ENCODE assay signal across 7 mouse cellular contexts in the genomic region with DNA sequence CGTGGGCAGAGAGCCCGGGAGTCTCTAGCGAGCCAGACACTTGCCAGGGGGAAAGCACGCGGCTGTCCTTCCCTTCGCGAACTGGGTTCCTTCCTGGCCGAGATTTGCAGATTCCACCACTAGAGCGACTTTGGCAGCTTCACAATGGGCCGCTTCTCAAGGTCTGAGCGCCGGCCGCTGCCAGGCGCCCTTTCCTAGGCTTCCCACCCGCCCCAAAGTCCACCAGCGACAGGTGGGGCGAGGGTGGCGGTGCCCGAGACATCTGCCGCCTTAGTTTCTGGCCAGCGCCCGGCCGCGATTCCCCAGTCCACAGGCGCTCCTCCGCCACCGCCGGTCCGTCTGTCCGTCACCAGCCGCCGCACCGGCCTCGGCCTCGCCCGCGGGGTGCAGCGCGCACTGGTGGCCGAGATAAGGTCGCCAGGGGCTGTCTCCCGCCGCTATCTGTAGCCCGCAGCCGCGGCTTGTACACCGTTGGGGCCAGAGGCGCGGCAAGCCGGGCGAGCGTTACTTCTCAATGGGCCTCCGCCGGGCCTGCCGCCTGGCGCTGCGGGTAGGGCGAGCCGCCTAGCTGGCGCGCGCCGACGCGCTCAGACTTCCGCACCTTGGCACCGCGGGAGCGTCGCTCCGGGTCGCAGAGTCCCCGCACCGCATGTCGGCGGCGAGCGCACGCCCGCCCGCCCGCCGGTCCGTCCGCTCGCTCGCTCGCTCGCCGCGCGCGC. TPM values are rescaled to one million over a fixed set of nuclear protein-coding genes. Genes with fewer than 3 reads are reported as not detected.
DNase-seq lines count a peak whose midpoint lies in the region; ATAC-seq lines count a peak whose summit lies in the region.

No protein-coding gene starts in this region.

- peak overlapping the region; percentile 78 for H3K4me3 ChIP-seq in intestine, embryonic 14.5 days (ENCODE audit: low read depth, low read length)
- H3K4me3 ChIP-seq in midbrain, embryonic 11.5 days (ENCODE audit: low read depth, low read length): peak overlapping the region; percentile 89

- no peaks in the 10 kb centered on the region for H3K9me3 ChIP-seq in intestine, embryonic 14.5 days (ENCODE audit: control insufficient read depth, low read length)
- no peaks in the 10 kb centered on the region for H3K9me3 ChIP-seq in midbrain, embryonic 11.5 days (ENCODE audit: control insufficient read depth, low read length)

- WGBS in intestine, embryonic 14.5 days: under 1% methylated on average over 84 of the region's 93 CpGs
- under 1% methylated on average over 59 of the region's 93 CpGs for WGBS in midbrain, embryonic 11.5 days

- peak overlapping the region; percentile 80 for H3K27ac ChIP-seq in intestine, embryonic 14.5 days (ENCODE audit: low read depth)
- H3K27ac ChIP-seq in midbrain, embryonic 11.5 days (ENCODE audit: low read depth, low read length): peak overlapping the region; percentile 90

- H3K27me3 ChIP-seq in intestine, embryonic 14.5 days (replicated peaks; ENCODE audit: control insufficient read depth, insufficient read depth, low read length): no peaks in the 10 kb centered on the region
- no peaks in the 10 kb centered on the region for H3K27me3 ChIP-seq in midbrain, embryonic 11.5 days (ENCODE audit: control insufficient read depth, insufficient read depth, low read length)

- peak; percentile 57 to 66 for DNase-seq in adrenal gland, adult 18-20 months (ENCODE audit: low spot score in 2 of 2)
- DNase-seq in embryo, embryonic 10 days (ENCODE audit: low spot score): peak; percentile 74
- peak; percentile 78 for DNase-seq in gastrocnemius, postnatal 14 days
- peak; percentile 87 for DNase-seq in intestine, embryonic 14.5 days (ENCODE audit: low spot score)
- DNase-seq in left cerebral cortex, postnatal 4 days: peak; percentile 81
- DNase-seq in midbrain, embryonic 11.5 days (ENCODE audit: low spot score, missing footprints): peak; percentile 95
- DNase-seq in spleen, adult 12 weeks (ENCODE audit: low spot score): peak; percentile 85

- intact Hi-C loops in gastrocnemius, postnatal 14 days (cut with DNase I; ENCODE audit: low total_unique reads): no loop called here
- intact Hi-C loops in left cerebral cortex, postnatal 4 days (cut with DNase I): no loop called here

- peak overlapping the region; percentile 77 for H3K4me2 ChIP-seq in intestine, embryonic 14.5 days (ENCODE audit: low read length)
- H3K4me2 ChIP-seq in midbrain, embryonic 11.5 days: peak overlapping the region; percentile 72

- peaks cover 9% of the 10 kb centered on the region; the same call in 1 of the 2 replicates for H3K4me1 ChIP-seq in intestine, embryonic 14.5 days (replicated peaks; ENCODE audit: control insufficient read depth, insufficient read depth, low read length)
- H3K4me1 ChIP-seq in midbrain, embryonic 11.5 days (ENCODE audit: control insufficient read depth, insufficient read depth, low read length): peaks cover 12% of the 10 kb centered on the region

- ATAC-seq in intestine, embryonic 14.5 days (replicated peaks; ENCODE audit: low FRiP score, low TSS enrichment, low read depth): peak; percentile 57
- ATAC-seq in midbrain, embryonic 11.5 days (ENCODE audit: low FRiP score): peak; percentile 63

- peak overlapping the region; percentile 77 for H3K9ac ChIP-seq in intestine, embryonic 14.5 days (ENCODE audit: low read length)
- H3K9ac ChIP-seq in midbrain, embryonic 11.5 days (ENCODE audit: low read length): peak overlapping the region; percentile 95

- no peaks in the 10 kb centered on the region for H3K36me3 ChIP-seq in intestine, embryonic 14.5 days (ENCODE audit: control insufficient read depth, insufficient read depth, low read length)
- no peaks in the 10 kb centered on the region for H3K36me3 ChIP-seq in midbrain, embryonic 11.5 days (ENCODE audit: control insufficient read depth, insufficient read depth, low read length)

RNA-seq across cellular contexts. Expression of a gene that starts 1.0 kb away (rescaled TPM):
- total RNA-seq in adrenal gland, adult 18-20 months (2021): 10 to 100 TPM; 13.0 to 20.8 TPM
- total RNA-seq in gastrocnemius, postnatal 14 days (2021): 10 to 100 TPM; 14.9 to 31.9 TPM
- polyA plus RNA-seq in intestine, embryonic 14.5 days (2014; fragmentation: Nextera tagmentation; extraction: Ambion mirVana): 19.6 and 19.8 TPM in 2 replicates
- 10 to 100 TPM; 63.0 to 68.0 TPM for total RNA-seq in left cerebral cortex, postnatal 4 days (2021)
- 55.5 and 59.3 TPM in 2 replicates for polyA plus RNA-seq in midbrain, embryonic 11.5 days (2014; fragmentation: Nextera tagmentation; extraction: Ambion mirVana)

Comparison
In these comparisons a context has a peak if more than half of its experiments do, and no peak if none do; other contexts are left out.
1. Peak in every context shown above with its lines: DNase-seq, ATAC-seq, H3K4me3 ChIP-seq and H3K27ac ChIP-seq.